Mouse (Mus musculus): ENCODE data around the gene 1700061G19Rik.
A peak's percentile ranks its signal among the peaks of the same experiment; 100 is the strongest.

1700061G19Rik gene

GRCm38 (mm10) chr17:56929101-56929500 lies 53.8 kb downstream of the 1700061G19Rik start:
- H3K27me3 ChIP-seq (ENCODE audit: control insufficient read depth, insufficient read depth, low read length, poor library complexity, severe bottlenecking), result no peaks in the 10 kb centered on the region
- no peak for DNase-seq (ENCODE audit: low read depth, low spot score)
- peaks cover 2% of the 10 kb centered on the region; the same call in 1 of the 2 replicates for H3K36me3 ChIP-seq (ENCODE audit: control insufficient read depth, insufficient read depth, low read length, poor library complexity, severe bottlenecking)

DNA sequence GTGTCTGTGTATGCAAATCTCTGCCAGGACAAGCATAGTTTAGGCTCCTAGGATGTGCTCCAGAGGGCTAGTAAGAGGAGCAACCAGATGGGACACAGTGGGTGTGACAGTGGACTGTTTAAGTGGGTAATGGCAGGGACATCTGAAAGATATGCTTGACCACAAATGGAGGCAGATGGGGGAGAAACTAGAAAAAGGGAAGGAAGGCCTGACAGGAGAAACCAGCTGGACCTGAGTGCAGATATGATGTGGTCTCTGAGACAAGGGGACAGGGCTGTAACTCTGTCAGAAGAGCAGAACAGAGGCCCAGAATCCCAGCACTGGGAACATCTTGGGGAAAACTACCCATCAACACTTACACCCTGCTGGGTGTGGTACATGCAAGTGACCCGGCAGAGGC lies 54.3 kb downstream of the 1700061G19Rik start:
- no peak for DNase-seq (ENCODE audit: low read depth, low spot score)
- no peaks in the 10 kb centered on the region for H3K27me3 ChIP-seq (ENCODE audit: control insufficient read depth, insufficient read depth, low read length, poor library complexity, severe bottlenecking)
- H3K36me3 ChIP-seq (ENCODE audit: control insufficient read depth, insufficient read depth, low read length, poor library complexity, severe bottlenecking), result peaks cover 2% of the 10 kb centered on the region; the same call in 1 of the 2 replicates

- no peak for DNase-seq (ENCODE audit: low read depth, low spot score)
- H3K36me3 ChIP-seq (ENCODE audit: control insufficient read depth, insufficient read depth, low read length, poor library complexity, severe bottlenecking), result peaks cover under 1% of the 10 kb centered on the region; the same call in 1 of the 2 replicates
- H3K27me3 ChIP-seq (ENCODE audit: control insufficient read depth, insufficient read depth, low read length, poor library complexity, severe bottlenecking), result no peaks in the 10 kb centered on the region
Observed at GRCm38 (mm10) chr17:56930026-56930425, 54.7 kb downstream of the 1700061G19Rik start.

DNA sequence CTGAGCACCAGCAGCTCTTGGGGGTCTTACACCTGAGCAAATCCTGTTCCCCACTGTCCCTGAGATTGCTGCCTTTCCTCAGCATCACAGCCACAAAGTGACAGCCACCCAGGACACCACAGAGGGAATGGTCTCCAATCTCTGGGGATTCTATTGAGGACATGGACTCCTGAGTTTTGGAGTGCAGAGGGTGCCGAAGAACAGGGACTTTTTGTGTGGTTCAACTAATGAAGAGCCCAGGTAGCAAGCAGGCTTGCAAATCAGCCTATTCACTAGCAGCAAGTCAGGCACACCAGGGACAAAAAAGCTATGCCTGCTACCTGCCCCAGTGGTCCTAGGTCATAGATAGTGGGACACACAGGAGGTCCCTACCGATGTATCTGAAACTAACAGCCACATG lies 58.1 kb downstream of the 1700061G19Rik start:
- H3K36me3 ChIP-seq (ENCODE audit: control insufficient read depth, insufficient read depth, low read length, poor library complexity, severe bottlenecking), result no peaks in the 10 kb centered on the region
- no peak for DNase-seq (ENCODE audit: low read depth, low spot score)
- no peaks in the 10 kb centered on the region for H3K27me3 ChIP-seq (ENCODE audit: control insufficient read depth, insufficient read depth, low read length, poor library complexity, severe bottlenecking)

DNA sequence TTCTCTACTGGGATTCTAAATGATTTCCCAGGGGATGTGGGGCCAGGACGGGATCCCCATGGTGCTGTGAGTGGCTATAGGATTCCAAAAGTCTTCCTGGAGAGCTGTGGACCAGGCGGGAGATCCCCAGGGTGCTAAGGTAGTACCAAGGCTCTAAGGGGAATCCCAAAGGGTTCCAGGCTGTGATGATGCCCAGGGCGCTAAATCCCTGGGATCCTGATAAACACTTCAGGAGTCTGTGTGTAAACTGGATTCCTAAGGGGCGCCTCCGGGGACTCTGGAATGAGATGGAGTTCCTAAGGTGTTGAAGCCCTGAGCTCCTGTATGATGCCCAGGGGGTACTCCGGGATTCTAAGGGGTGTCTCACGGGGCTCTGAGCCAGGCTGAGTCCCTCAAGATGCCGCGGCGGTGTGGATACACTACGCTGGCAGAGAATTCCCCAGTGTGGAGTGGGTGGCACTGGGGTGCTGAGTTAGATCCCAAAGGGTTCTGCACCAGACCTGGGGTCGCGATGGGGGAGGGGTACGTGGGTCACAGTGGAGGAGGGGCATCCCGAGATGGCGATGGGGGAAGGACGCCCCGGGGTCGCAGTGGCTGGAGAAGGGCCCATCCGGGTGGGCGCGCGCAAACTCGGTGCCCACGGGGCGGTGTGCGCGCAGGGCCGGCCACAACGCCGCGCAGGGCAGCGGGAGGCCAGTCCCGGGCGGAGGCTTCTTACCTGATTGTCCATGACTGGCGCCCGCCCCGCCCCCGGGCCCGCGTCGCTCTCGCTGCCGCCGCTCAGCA lies 59.5 kb downstream of the 1700061G19Rik start:
- no peaks in the 10 kb centered on the region for H3K36me3 ChIP-seq (ENCODE audit: control insufficient read depth, insufficient read depth, low read length, poor library complexity, severe bottlenecking)
- no peaks in the 10 kb centered on the region for H3K27me3 ChIP-seq (ENCODE audit: control insufficient read depth, insufficient read depth, low read length, poor library complexity, severe bottlenecking)
- no peak for DNase-seq (ENCODE audit: low read depth, low spot score)

DNA sequence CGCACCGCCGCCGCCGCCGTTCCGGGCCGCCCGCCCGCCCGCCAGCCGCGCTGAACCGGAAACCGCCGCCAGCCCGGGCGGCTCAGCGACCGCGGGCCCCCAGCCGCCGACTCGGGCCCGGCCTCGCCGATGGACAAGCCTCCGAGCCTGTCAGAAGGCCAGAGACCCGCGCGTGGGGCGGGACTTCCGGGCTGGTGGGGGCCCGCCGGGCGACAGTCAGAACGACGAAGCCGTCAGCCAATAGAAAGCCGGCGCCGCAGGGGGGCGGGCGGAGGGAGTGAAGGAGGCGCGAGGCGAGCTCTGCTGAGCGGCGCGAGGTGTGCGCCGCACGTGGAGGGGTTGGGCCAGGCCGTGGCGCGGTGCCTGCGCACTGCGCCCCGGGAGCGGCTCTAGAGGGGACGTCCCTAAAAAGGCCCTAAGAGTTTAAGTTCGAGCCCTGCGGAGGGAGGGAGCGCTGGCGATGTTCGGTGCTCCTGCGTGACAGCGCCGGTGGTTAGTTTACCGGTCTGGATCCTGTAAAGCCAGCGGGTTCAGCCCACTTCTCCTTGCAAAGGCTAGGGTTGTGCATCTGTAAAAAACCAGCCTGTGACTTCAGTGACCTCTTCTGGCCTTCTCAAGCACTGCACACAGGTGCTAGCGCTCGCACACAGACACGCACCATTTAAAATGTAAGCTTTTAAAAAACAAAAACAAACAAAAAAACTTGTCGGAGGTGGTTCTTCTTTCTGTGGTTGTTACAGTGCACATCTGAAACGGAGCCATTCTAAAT lies 60.3 kb downstream of the 1700061G19Rik start, which contains the start of gene Mllt1:
Mllt1 (minus strand) TSS at position 53 of the 769 bp plus-strand sequence.
- peak; percentile 98 for DNase-seq (ENCODE audit: low read depth, low spot score)
- Histone ChIP-seq H3K36me3 (ENCODE audit: control insufficient read depth, insufficient read depth, low read length, poor library complexity, severe bottlenecking) (no peaks in the 10 kb centered on the region), H3K27me3 (ENCODE audit: control insufficient read depth, insufficient read depth, low read length, poor library complexity, severe bottlenecking) (no peaks in the 10 kb centered on the region)

- Histone ChIP-seq H3K27me3 (ENCODE audit: control insufficient read depth, insufficient read depth, low read length, poor library complexity, severe bottlenecking) (no peaks in the 10 kb centered on the region), H3K36me3 (ENCODE audit: control insufficient read depth, insufficient read depth, low read length, poor library complexity, severe bottlenecking) (no peaks in the 10 kb centered on the region)
- no peak for DNase-seq (ENCODE audit: low read depth, low spot score)
Observed at GRCm38 (mm10) chr17:56936731-56937130, 61.5 kb downstream of the 1700061G19Rik start.

All from splenic B cell, adult 2 months (primary cell).